Comparison of ENCODE assay signal across 24 mouse cellular contexts in the genomic region with DNA sequence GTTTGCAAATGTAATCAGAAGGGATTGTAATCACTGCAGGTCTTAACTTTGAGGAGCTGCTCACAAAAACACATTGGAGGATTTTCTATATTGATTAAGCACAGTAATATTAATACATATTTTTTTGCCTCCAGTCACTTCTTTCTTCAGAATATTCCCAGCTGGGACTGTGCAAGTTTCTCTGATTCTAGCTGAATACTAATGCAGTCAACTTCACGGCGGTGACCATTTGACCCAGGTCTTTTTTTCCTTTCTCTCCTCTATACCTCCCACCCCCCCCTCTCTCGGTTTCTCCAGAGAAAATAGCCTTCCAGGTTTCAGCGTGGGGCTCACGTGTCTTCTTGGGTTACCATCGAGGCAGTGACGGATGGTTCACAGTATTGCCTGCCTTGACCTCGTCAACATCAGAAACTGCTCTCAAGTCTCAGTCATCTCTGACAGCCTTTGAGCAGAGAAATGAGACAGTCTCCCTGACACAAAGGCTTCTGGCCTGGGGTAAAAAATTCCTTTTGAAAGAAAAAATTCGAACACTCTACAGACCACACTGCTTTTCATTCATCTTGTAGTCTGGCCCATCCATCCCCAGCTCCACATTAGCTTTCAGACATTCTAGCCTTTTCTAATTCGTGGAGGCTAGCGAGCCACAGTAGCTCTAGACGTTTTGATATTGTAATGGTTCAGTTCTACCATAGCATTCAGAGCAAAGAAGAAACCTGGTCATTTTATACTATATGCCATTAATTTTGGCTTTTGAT.
DNase-seq lines count a peak whose midpoint lies in the region; ATAC-seq lines count a peak whose summit lies in the region.
"Had no signal": no experiment of that assay in that cellular context is flagged by ENCODE, and none has a peak within 500 bp of the region (broad histone marks: within the 10 kb centered on the region; RNA-seq: fewer than 3 reads in every experiment).

No protein-coding gene starts in this region.

- 45% methylated on average over 12 of the region's 12 CpGs for WGBS in neural tube, embryonic 15.5 days
- 64% methylated on average over 12 of the region's 12 CpGs for WGBS in midbrain, embryonic 13.5 days

- ATAC-seq in neural tube, embryonic 15.5 days (ENCODE audit: low FRiP score) = no peak
- ATAC-seq in midbrain, embryonic 13.5 days = peak; percentile 68
- ATAC-seq: intestine, postnatal 0 days had no signal

- peak; percentile 27 for DNase-seq in neural tube, embryonic 10.5 days (ENCODE audit: extremely low spot score, low spot score)
- DNase-seq in embryo, embryonic 9.5 days (ENCODE audit: extremely low spot score) = peak; percentile 9
- DNase-seq in spleen, adult 18-20 months = no peak
- no peak for DNase-seq in heart, postnatal 14 days
- no peak for DNase-seq in ovary, postnatal 10 days (ENCODE audit: low spot score)
- DNase-seq: adrenal gland, adult 2 months; cerebellum, adult 18-20 months; cerebellum, postnatal 14 days; gastrocnemius, postnatal 36 days; heart, adult 2 months; kidney, postnatal 36 days; left cerebral cortex, postnatal 4 days; lung, embryonic 14.5 days; thymus, postnatal 14 days had no signal

- no peak overlapping the region for H3K27ac ChIP-seq in neural tube, embryonic 15.5 days (replicated peaks)
- no peak overlapping the region for H3K27ac ChIP-seq in midbrain, embryonic 13.5 days
- H3K27ac ChIP-seq: embryonic facial prominence, embryonic 13.5 days; forebrain, embryonic 12.5 days; heart, adult 2 months; heart, embryonic 13.5 days; left cerebral cortex, adult 2 months; limb, embryonic 15.5 days; liver, embryonic 14.5 days had no signal

- H3K4me2 ChIP-seq in neural tube, embryonic 15.5 days = no peak overlapping the region
- no peak overlapping the region for H3K4me2 ChIP-seq in midbrain, embryonic 13.5 days (replicated peaks)
- H3K4me2 ChIP-seq: embryonic facial prominence, embryonic 13.5 days; forebrain, embryonic 12.5 days; heart, embryonic 13.5 days; limb, embryonic 15.5 days; lung, embryonic 14.5 days had no signal

- H3K36me3 ChIP-seq in neural tube, embryonic 15.5 days = no peaks in the 10 kb centered on the region
- H3K36me3 ChIP-seq in midbrain, embryonic 13.5 days = no peaks in the 10 kb centered on the region
- H3K36me3 ChIP-seq: embryonic facial prominence, embryonic 13.5 days; forebrain, embryonic 12.5 days; heart, embryonic 13.5 days; limb, embryonic 15.5 days had no signal

- intact Hi-C loops in heart, postnatal 14 days (cut with DNase I) = no loop called here

- no peak overlapping the region for H3K4me3 ChIP-seq in neural tube, embryonic 15.5 days (replicated peaks)
- H3K4me3 ChIP-seq in midbrain, embryonic 13.5 days (replicated peaks) = no peak overlapping the region
- H3K4me3 ChIP-seq: embryonic facial prominence, embryonic 13.5 days; erythroblast, embryonic 14.5 days; forebrain, embryonic 12.5 days; heart, adult 2 months; heart, embryonic 13.5 days; left cerebral cortex, adult 2 months; limb, embryonic 15.5 days had no signal

- H3K27me3 ChIP-seq in neural tube, embryonic 15.5 days (replicated peaks) = no peaks in the 10 kb centered on the region
- no peaks in the 10 kb centered on the region for H3K27me3 ChIP-seq in midbrain, embryonic 13.5 days
- H3K27me3 ChIP-seq: embryonic facial prominence, embryonic 13.5 days; forebrain, embryonic 12.5 days; heart, embryonic 13.5 days; limb, embryonic 15.5 days had no signal

- no peaks in the 10 kb centered on the region for H3K4me1 ChIP-seq in neural tube, embryonic 15.5 days
- H3K4me1 ChIP-seq in midbrain, embryonic 13.5 days (replicated peaks) = no peaks in the 10 kb centered on the region
- H3K4me1 ChIP-seq: embryonic facial prominence, embryonic 13.5 days; forebrain, embryonic 12.5 days; heart, embryonic 13.5 days; limb, embryonic 15.5 days had no signal

- H3K9me3 ChIP-seq in neural tube, embryonic 15.5 days (replicated peaks) = no peaks in the 10 kb centered on the region
- H3K9me3 ChIP-seq in midbrain, embryonic 13.5 days = no peaks in the 10 kb centered on the region
- H3K9me3 ChIP-seq: embryonic facial prominence, embryonic 13.5 days; forebrain, embryonic 12.5 days; heart, embryonic 13.5 days; limb, embryonic 15.5 days had no signal

- H3K9ac ChIP-seq in neural tube, embryonic 15.5 days (replicated peaks) = no peak overlapping the region
- no peak overlapping the region for H3K9ac ChIP-seq in midbrain, embryonic 13.5 days (replicated peaks)
- H3K9ac ChIP-seq: embryonic facial prominence, embryonic 13.5 days; forebrain, embryonic 12.5 days; heart, embryonic 13.5 days; limb, embryonic 15.5 days; liver, embryonic 14.5 days; lung, embryonic 14.5 days had no signal

Comparison
In these comparisons a context has a peak if more than half of its experiments do, and no peak if none do; other contexts are left out.
1. DNase-seq: peak in neural tube, embryonic 10.5 days (single experiment) and embryo, embryonic 9.5 days (single experiment); none in spleen, adult 18-20 months (0 of 2), heart, postnatal 14 days (0 of 2) and ovary, postnatal 10 days (single experiment).